Mouse (Mus musculus) midbrain, embryonic 14.5 days (tissue): Measurements from ENCODE around the gene Plxdc1. TPM values are rescaled to one million over a fixed set of nuclear protein-coding genes. Genes with fewer than 3 reads are reported as not detected.
A peak's percentile ranks its signal among the peaks of the same experiment; 100 is the strongest.
"Not testable (repeated sequence)": the region's sequence is repeated elsewhere in the genome, so short reads cannot be mapped to it uniquely, and the experiment has no call there.

Source experiments
- ATAC-seq: fragments of 200-750 bp; cut with Nextera tagmentation; 2 replicates; pipeline ENCODE4 v1.8.0; 2017; ENCODE audit warnings: moderate number of reproducible peaks, moderate library complexity; ENCODE audit not compliant: low FRiP score, low TSS enrichment
- DNase-seq: peaks from one replicate; pipeline ENCODE4 v3.0.0-alpha.2; 2015
- H3K27ac ChIP-seq: fragments of 300-500 bp; sonication (generic); replicated peaks from 2 replicates; pipeline ENCODE4 v1.5.1; 2014; ENCODE audit warnings: mild to moderate bottlenecking, low read depth, low read length, moderate library complexity
- H3K27me3 ChIP-seq: fragments of 300-500 bp; sonication (generic); 2 replicates; pipeline ENCODE4 v1.6.1; 2014; ENCODE audit warnings: low read length, control low read depth, mixed read lengths; ENCODE audit not compliant: control insufficient read depth, insufficient read depth
- H3K36me3 ChIP-seq: fragments of 300-500 bp; sonication (generic); 2 replicates; pipeline ENCODE4 v1.6.1; 2014; ENCODE audit warnings: low read length, control low read depth; ENCODE audit not compliant: control insufficient read depth, insufficient read depth
- H3K4me1 ChIP-seq: fragments of 300-500 bp; sonication (generic); 2 replicates; pipeline ENCODE4 v1.6.1; 2014; ENCODE audit warnings: mild to moderate bottlenecking, antibody characterized with exemption, low read length, control low read depth; ENCODE audit not compliant: control insufficient read depth, insufficient read depth
- H3K4me2 ChIP-seq: fragments of 300-500 bp; sonication (generic); 2 replicates; pipeline ENCODE4 v1.6.1; 2014; ENCODE audit warnings: mild to moderate bottlenecking, low read length, moderate library complexity
- H3K4me3 ChIP-seq: fragments of 300-500 bp; sonication (generic); replicated peaks from 2 replicates; pipeline ENCODE4 v1.5.1; 2014; ENCODE audit warnings: low read depth, low read length
- H3K9ac ChIP-seq: fragments of 300-500 bp; sonication (generic); replicated peaks from 2 replicates; pipeline ENCODE4 v1.6.1; 2014; ENCODE audit warnings: mild to moderate bottlenecking, low read length, moderate library complexity
- H3K9me3 ChIP-seq: fragments of 300-500 bp; sonication (generic); 2 replicates; pipeline ENCODE4 v1.6.1; 2016; ENCODE audit warnings: low read length, control low read depth, mixed read lengths; ENCODE audit not compliant: control insufficient read depth
- WGBS: fragments of 180-500 bp; shearing (Covaris S2); extraction: QIAGEN DNeasy Blood & Tissue Kit; methylation state at CpG from one replicate; pipeline ENCODE4 v1.1.7; 2014; 5-methylcytosine and 5-hydroxymethylcytosine counted together
- polyA plus RNA-seq: library from polyadenylated mRNA; unstranded; fragments of >200 nt; fragmentation: Nextera tagmentation; extraction: Ambion mirVana; gene quantifications from 2 replicates; pipeline ENCODE4 v1.2.1, GENCODE M21; 2014

Gene Plxdc1
- polyA plus RNA-seq, 1 experiment from 2014 or later = 0.96 TPM

- H3K27ac ChIP-seq = no peak overlapping the region
- ATAC-seq (no peak), DNase-seq (no peak)
- H3K4me3 ChIP-seq = no peak overlapping the region
- WGBS = 90% methylated on average over 1 of the region's 1 CpGs
- H3K27me3 ChIP-seq = no peaks in the 10 kb centered on the region
- H3K9me3 ChIP-seq = no peaks in the 10 kb centered on the region
- no peaks in the 10 kb centered on the region for H3K36me3 ChIP-seq
- H3K9ac ChIP-seq = no peak overlapping the region
- no peak overlapping the region for H3K4me2 ChIP-seq
- H3K4me1 ChIP-seq = peaks cover 22% of the 10 kb centered on the region
These were observed 33.8 kb downstream of the Plxdc1 start for GRCm38 (mm10) chr11:97952367-97953006.

GRCm38 (mm10) chr11:97949703-97950475 lies 36.4 kb downstream of the Plxdc1 start:
- H3K36me3 ChIP-seq = no peaks in the 10 kb centered on the region
- ATAC-seq (no peak), DNase-seq (peak; percentile 80)
- H3K27ac ChIP-seq = peak overlapping the region; percentile 78
- H3K9ac ChIP-seq = no peak overlapping the region
- H3K27me3 ChIP-seq = no peaks in the 10 kb centered on the region
- H3K4me3 ChIP-seq = no peak overlapping the region
- 28% methylated on average over 20 of the region's 20 CpGs for WGBS
- H3K9me3 ChIP-seq = no peaks in the 10 kb centered on the region
- no peak overlapping the region for H3K4me2 ChIP-seq
- peaks cover 12% of the 10 kb centered on the region for H3K4me1 ChIP-seq

- H3K27me3 ChIP-seq = no peaks in the 10 kb centered on the region
- H3K9ac ChIP-seq = no peak overlapping the region
- no peak overlapping the region for H3K4me3 ChIP-seq
- 15% methylated on average over 7 of the region's 7 CpGs for WGBS
- H3K4me2 ChIP-seq = no peak overlapping the region
- H3K9me3 ChIP-seq = no peaks in the 10 kb centered on the region
- peaks cover 6% of the 10 kb centered on the region for H3K4me1 ChIP-seq
- DNase-seq (peak; percentile 79), ATAC-seq (no peak)
- no peak overlapping the region for H3K27ac ChIP-seq
- H3K36me3 ChIP-seq = no peaks in the 10 kb centered on the region
These were observed 38.8 kb downstream of the Plxdc1 start for GRCm38 (mm10) chr11:97947426-97947825.

- not testable (repeated sequence) for ATAC-seq, H3K27me3 ChIP-seq, H3K9me3 ChIP-seq
These were observed 40.4 kb downstream of the Plxdc1 start for GRCm38 (mm10) chr11:97945738-97946289.

GRCm38 (mm10) chr11:97945031-97945430 lies 41.2 kb downstream of the Plxdc1 start:
- no peak for ATAC-seq
- no peak for DNase-seq
- H3K9me3 ChIP-seq = no peaks in the 10 kb centered on the region
- no peaks in the 10 kb centered on the region for H3K36me3 ChIP-seq
- H3K27ac ChIP-seq = no peak overlapping the region
- no peak overlapping the region for H3K4me3 ChIP-seq
- 88% methylated on average over 10 of the region's 10 CpGs for WGBS
- H3K4me1 ChIP-seq = peaks cover 5% of the 10 kb centered on the region
- no peak overlapping the region for H3K4me2 ChIP-seq
- H3K27me3 ChIP-seq = no peaks in the 10 kb centered on the region
- no peak overlapping the region for H3K9ac ChIP-seq

More at GRCm38 (mm10) chr11:97945738-97946289, 40.4 kb downstream of the Plxdc1 start:
- not testable (repeated sequence) for H3K4me2 ChIP-seq, H3K36me3 ChIP-seq, H3K27ac ChIP-seq, DNase-seq, H3K9ac ChIP-seq, H3K4me3 ChIP-seq, H3K4me1 ChIP-seq
- 91% methylated on average over 7 of the region's 7 CpGs for WGBS

- H3K27ac ChIP-seq = no peak overlapping the region
- H3K27me3 ChIP-seq = no peaks in the 10 kb centered on the region
- H3K36me3 ChIP-seq = no peaks in the 10 kb centered on the region
- no peak overlapping the region for H3K4me3 ChIP-seq
- H3K9me3 ChIP-seq = no peaks in the 10 kb centered on the region
- no peak overlapping the region for H3K4me2 ChIP-seq
- no peak for DNase-seq
- ATAC-seq = no peak
- H3K9ac ChIP-seq = no peak overlapping the region
- H3K4me1 ChIP-seq = no peaks in the 10 kb centered on the region
- WGBS = 78% methylated on average over 5 of the region's 5 CpGs
These were observed 43.0 kb downstream of the Plxdc1 start for GRCm38 (mm10) chr11:97943256-97943655.

GRCm38 (mm10) chr11:97942420-97943111 lies 43.7 kb downstream of the Plxdc1 start:
- ATAC-seq = no peak
- WGBS = 85% methylated on average over 15 of the region's 15 CpGs
- no peaks in the 10 kb centered on the region for H3K27me3 ChIP-seq

GRCm38 (mm10) chr11:97937469-97938105 lies 48.7 kb downstream of the Plxdc1 start:
- H3K27me3 ChIP-seq = no peaks in the 10 kb centered on the region
- no peak overlapping the region for H3K4me3 ChIP-seq
- H3K9ac ChIP-seq = no peak overlapping the region
- H3K9me3 ChIP-seq = no peaks in the 10 kb centered on the region
- H3K27ac ChIP-seq = no peak overlapping the region
- no peak overlapping the region for H3K4me2 ChIP-seq
- no peaks in the 10 kb centered on the region for H3K4me1 ChIP-seq
- ATAC-seq (no peak), DNase-seq (no peak)
- no peaks in the 10 kb centered on the region for H3K36me3 ChIP-seq
- 63% methylated on average over 2 of the region's 2 CpGs for WGBS

More at GRCm38 (mm10) chr11:97942420-97943111, 43.7 kb downstream of the Plxdc1 start:
- Histone ChIP-seq H3K4me3 (no peak overlapping the region), H3K4me2 (no peak overlapping the region), H3K9ac (no peak overlapping the region), H3K4me1 (no peaks in the 10 kb centered on the region), H3K36me3 (no peaks in the 10 kb centered on the region), H3K9me3 (no peaks in the 10 kb centered on the region), H3K27ac (no peak overlapping the region)
- no peak for DNase-seq
